Mouse (Mus musculus) limb, embryonic 14.5 days (tissue): ENCODE measurements at regions not wholly inside any gene's neighbourhood (a gene's known extent, or its start where the extent isn't known, plus 50 kb on each side); places are given as distances from the start of the nearest gene placed in this dataset.

Source experiments
- ATAC-seq: fragments of 200-750 bp; cut with Nextera tagmentation; 2 replicates; pipeline ENCODE4 v1.8.0; 2017; ENCODE audit warnings: low read depth, moderate number of reproducible peaks, moderate TSS enrichment; ENCODE audit not compliant: low FRiP score
- DNase-seq: peaks from one replicate; pipeline ENCODE4 v3.0.0-alpha.2; 2015; ENCODE audit warnings: low spot score
- H3K27ac ChIP-seq: fragments of 300-500 bp; sonication (generic); replicated peaks from 2 replicates; pipeline ENCODE4 v1.5.1; 2014; ENCODE audit warnings: low read depth, mild to moderate bottlenecking, low read length, moderate library complexity, mixed read lengths
- H3K27me3 ChIP-seq: fragments of 300-500 bp; sonication (generic); 2 replicates; pipeline ENCODE4 v1.6.1; 2014; ENCODE audit warnings: low read length, mixed read lengths; ENCODE audit not compliant: control insufficient read depth, insufficient read depth
- H3K36me3 ChIP-seq: fragments of 300-500 bp; sonication (generic); 2 replicates; pipeline ENCODE4 v1.6.1; 2014; ENCODE audit warnings: mild to moderate bottlenecking, low read length, moderate library complexity, mixed read lengths; ENCODE audit not compliant: control insufficient read depth, insufficient read depth
- H3K4me1 ChIP-seq: fragments of 300-500 bp; sonication (generic); 2 replicates; pipeline ENCODE4 v1.6.1; 2014; ENCODE audit warnings: antibody characterized with exemption, low read length, mixed read lengths; ENCODE audit not compliant: control insufficient read depth, insufficient read depth
- H3K4me2 ChIP-seq: fragments of 300-500 bp; sonication (generic); replicated peaks from 2 replicates; pipeline ENCODE4 v1.6.1; 2014; ENCODE audit warnings: low read depth, mild to moderate bottlenecking, low read length, moderate library complexity; ENCODE audit not compliant: severe bottlenecking
- H3K4me3 ChIP-seq: fragments of 300-500 bp; sonication (generic); replicated peaks from 2 replicates; pipeline ENCODE4 v1.5.1; 2014; ENCODE audit warnings: low read length
- H3K9ac ChIP-seq: fragments of 300-500 bp; sonication (generic); 2 replicates; pipeline ENCODE4 v1.6.1; 2014; ENCODE audit warnings: mild to moderate bottlenecking, low read depth, low read length, moderate library complexity; ENCODE audit not compliant: severe bottlenecking
- H3K9me3 ChIP-seq: fragments of 300-500 bp; sonication (generic); 2 replicates; pipeline ENCODE4 v1.6.1; 2016; ENCODE audit warnings: low read length; ENCODE audit not compliant: control insufficient read depth
- POLR2A ChIP-seq: fragments of 200-500 bp; IDR thresholded peaks from 2 replicates; pipeline ENCODE4 v1.8.0; 2012; ENCODE audit warnings: inconsistent platforms, mild to moderate bottlenecking, moderate library complexity, borderline replicate concordance; ENCODE audit not compliant: insufficient read depth, insufficient read length; ENCODE audit errors: extremely low read depth
- WGBS: fragments of 180-500 bp; shearing (Covaris S2); extraction: QIAGEN DNeasy Blood & Tissue Kit; methylation state at CpG from one replicate; pipeline ENCODE4 v1.1.7; 2014; 5-methylcytosine and 5-hydroxymethylcytosine counted together

DNA sequence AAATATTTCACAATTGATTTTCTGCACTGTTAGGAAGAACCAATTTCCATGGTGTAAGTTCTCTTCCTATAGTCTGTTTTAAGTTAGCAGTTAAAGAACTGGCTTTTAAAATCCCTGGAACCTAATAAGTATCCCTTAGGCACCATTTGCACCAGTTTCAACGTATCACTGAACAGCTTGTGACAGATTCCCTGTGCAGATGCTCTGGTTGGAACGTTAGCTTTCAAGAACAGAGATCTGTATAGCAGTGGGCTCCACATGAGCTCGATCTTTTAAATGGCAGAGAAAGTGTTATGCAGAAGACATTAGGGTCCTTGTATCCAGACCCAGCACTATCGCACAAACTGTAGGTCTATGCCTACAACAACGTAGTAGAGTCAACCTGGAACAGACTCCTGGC lies 52.6 kb upstream of the Aco1 start:
- Histone ChIP-seq H3K27ac (no peak overlapping the region), H3K27me3 (no peaks in the 10 kb centered on the region), H3K4me1 (no peaks in the 10 kb centered on the region), H3K4me3 (no peak overlapping the region), H3K4me2 (no peak overlapping the region), H3K9ac (no peak overlapping the region), H3K9me3 (no peaks in the 10 kb centered on the region), H3K36me3 (no peaks in the 10 kb centered on the region)
- DNase-seq (no peak), ATAC-seq (no peak)
- 52% methylated on average over 5 of the region's 5 CpGs for WGBS
- no peak for TF ChIP-seq POLR2A
